Mouse (Mus musculus): ENCODE results near the gene Adora2a. TPM values are rescaled to one million over a fixed set of nuclear protein-coding genes. Genes with fewer than 3 reads are reported as not detected.
A peak's percentile ranks its signal among the peaks of the same experiment; 100 is the strongest.
"Not testable (repeated sequence)": the region's sequence is repeated elsewhere in the genome, so short reads cannot be mapped to it uniquely, and the experiment has no call there.

The Adora2a gene
- polyA plus RNA-seq, 1 experiment from 2014 or later = 5.1 TPM

GRCm38 (mm10) chr10:75341936-75342335 is 25.3 kb downstream of the Adora2a start:
- Histone ChIP-seq H3K27me3 (ENCODE audit: control insufficient read depth, insufficient read depth, low read length) (no peaks in the 10 kb centered on the region), H3K4me1 (ENCODE audit: control insufficient read depth, insufficient read depth, low read length) (no peaks in the 10 kb centered on the region), H3K4me2 (ENCODE audit: low read length) (no peak overlapping the region), H3K9me3 (ENCODE audit: control insufficient read depth, low read length) (no peaks in the 10 kb centered on the region), H3K9ac (replicated peaks; ENCODE audit: low read length) (no peak overlapping the region), H3K36me3 (ENCODE audit: control insufficient read depth, insufficient read depth, low read length) (no peaks in the 10 kb centered on the region), H3K27ac (replicated peaks; ENCODE audit: low read depth, low read length) (no peak overlapping the region), H3K4me3 (replicated peaks; ENCODE audit: low read depth, low read length) (no peak overlapping the region)
- DNase-seq (no peak), ATAC-seq (ENCODE audit: low FRiP score, low TSS enrichment) (no peak)
- 36% methylated on average over 8 of the region's 8 CpGs for WGBS

DNA sequence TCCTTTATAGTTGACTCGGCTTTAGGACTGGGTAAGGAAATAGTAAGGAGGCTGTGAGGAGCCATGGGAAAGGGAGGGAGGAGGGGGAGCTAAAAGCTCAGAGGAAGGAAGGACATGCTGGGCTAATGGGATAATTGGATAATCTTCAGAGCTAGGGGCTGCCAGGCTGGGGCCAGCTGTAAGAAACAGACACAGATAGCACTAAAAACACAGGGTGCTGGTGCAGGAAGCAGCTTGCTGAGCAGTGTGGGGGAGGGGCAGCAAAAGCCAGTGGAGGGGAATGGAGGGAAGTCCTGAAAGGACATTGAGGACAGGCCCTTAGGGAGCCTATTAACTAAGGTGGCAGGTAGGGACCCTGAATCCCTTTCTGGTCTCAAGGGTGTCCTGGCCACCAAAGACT is 27.9 kb downstream of the Adora2a start:
- H3K9me3 ChIP-seq (ENCODE audit: control insufficient read depth, low read length); H3K27ac ChIP-seq (replicated peaks; ENCODE audit: low read depth, low read length); H3K4me1 ChIP-seq (ENCODE audit: control insufficient read depth, insufficient read depth, low read length); DNase-seq; H3K36me3 ChIP-seq (ENCODE audit: control insufficient read depth, insufficient read depth, low read length); ATAC-seq (ENCODE audit: low FRiP score, low TSS enrichment); H3K27me3 ChIP-seq (ENCODE audit: control insufficient read depth, insufficient read depth, low read length); H3K9ac ChIP-seq (replicated peaks; ENCODE audit: low read length); H3K4me3 ChIP-seq (replicated peaks; ENCODE audit: low read depth, low read length); H3K4me2 ChIP-seq (ENCODE audit: low read length): not testable (repeated sequence)
- WGBS = 74% methylated on average over 1 of the region's 1 CpGs

DNA sequence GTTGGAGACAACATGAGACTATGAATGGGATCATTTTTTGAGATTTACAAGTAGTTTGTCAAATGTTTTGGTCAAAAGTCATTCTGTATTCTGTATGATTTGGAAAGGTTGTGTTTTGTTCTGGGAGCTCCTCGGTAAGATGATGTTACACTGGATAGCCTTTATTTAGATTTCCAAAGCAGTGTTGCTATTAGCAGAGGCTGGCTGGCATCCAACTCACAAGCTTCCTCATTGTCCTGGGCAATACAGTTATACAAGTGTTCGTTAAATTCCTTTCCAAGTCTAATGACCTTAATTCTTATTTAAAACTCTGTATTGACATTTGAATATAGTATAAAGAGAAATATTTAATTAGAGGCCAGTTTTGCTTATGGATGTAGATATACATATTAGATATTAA is 28.6 kb downstream of the Adora2a start:
- no peak overlapping the region for H3K9ac ChIP-seq (replicated peaks; ENCODE audit: low read length)
- no peak overlapping the region for H3K4me2 ChIP-seq (ENCODE audit: low read length)
- no peaks in the 10 kb centered on the region for H3K4me1 ChIP-seq (ENCODE audit: control insufficient read depth, insufficient read depth, low read length)
- no peaks in the 10 kb centered on the region for H3K9me3 ChIP-seq (ENCODE audit: control insufficient read depth, low read length)
- WGBS = 75% methylated on average over 2 of the region's 2 CpGs
- no peak for ATAC-seq (ENCODE audit: low FRiP score, low TSS enrichment)
- no peaks in the 10 kb centered on the region for H3K27me3 ChIP-seq (ENCODE audit: control insufficient read depth, insufficient read depth, low read length)
- H3K36me3 ChIP-seq (ENCODE audit: control insufficient read depth, insufficient read depth, low read length) = no peaks in the 10 kb centered on the region
- H3K27ac ChIP-seq (replicated peaks; ENCODE audit: low read depth, low read length) = no peak overlapping the region
- DNase-seq = peak; percentile 34
- no peak overlapping the region for H3K4me3 ChIP-seq (replicated peaks; ENCODE audit: low read depth, low read length)

DNA sequence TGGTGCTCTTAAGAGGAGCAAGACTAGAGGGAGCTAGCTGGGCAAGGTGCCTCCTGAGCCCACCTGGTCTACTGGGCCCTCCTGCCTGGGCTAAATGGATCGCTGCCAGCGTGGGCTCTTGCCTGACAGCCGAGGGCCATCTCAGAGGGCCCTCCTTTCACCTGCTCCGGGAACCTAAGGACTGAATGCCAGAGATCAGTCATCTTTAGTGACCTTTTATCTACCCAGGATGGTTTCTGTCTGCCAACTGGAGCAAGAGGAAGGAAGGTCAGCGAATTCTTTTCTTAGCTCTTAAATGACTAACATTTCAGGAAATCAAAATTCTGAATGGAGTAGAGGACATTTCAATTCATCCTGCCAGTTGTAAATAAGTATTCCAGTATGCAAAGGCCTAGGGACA is 33.9 kb downstream of the Adora2a start:
- Histone ChIP-seq H3K4me3 (replicated peaks; ENCODE audit: low read depth, low read length) (no peak overlapping the region), H3K27ac (replicated peaks; ENCODE audit: low read depth, low read length) (no peak overlapping the region), H3K36me3 (ENCODE audit: control insufficient read depth, insufficient read depth, low read length) (no peaks in the 10 kb centered on the region), H3K4me2 (ENCODE audit: low read length) (no peak overlapping the region), H3K9ac (replicated peaks; ENCODE audit: low read length) (no peak overlapping the region), H3K9me3 (ENCODE audit: control insufficient read depth, low read length) (no peaks in the 10 kb centered on the region), H3K27me3 (ENCODE audit: control insufficient read depth, insufficient read depth, low read length) (no peaks in the 10 kb centered on the region), H3K4me1 (ENCODE audit: control insufficient read depth, insufficient read depth, low read length) (no peaks in the 10 kb centered on the region)
- 88% methylated on average over 5 of the region's 5 CpGs for WGBS
- DNase-seq (no peak), ATAC-seq (ENCODE audit: low FRiP score, low TSS enrichment) (no peak)

DNA sequence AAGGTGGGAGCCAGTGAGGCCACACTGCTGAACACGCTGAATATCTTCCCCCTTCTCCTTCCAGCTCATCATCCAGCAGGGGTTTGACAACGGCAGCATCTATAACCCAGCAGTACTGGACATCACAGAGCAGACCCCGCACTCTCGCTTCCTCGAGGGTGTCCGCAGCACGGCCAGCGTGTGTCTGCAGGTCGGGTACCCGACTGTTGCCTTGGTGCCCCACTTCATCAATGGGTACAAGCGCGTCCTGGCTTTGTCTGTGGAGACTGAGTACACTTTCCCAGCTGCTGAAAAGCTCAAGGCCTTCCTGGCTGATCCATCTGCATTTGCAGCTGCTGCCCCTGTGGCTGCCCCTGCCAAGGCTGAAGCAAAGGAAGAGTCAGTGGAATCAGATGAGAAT is 35.9 kb downstream of the Adora2a start:
- no peaks in the 10 kb centered on the region for H3K27me3 ChIP-seq (ENCODE audit: control insufficient read depth, insufficient read depth, low read length)
- no peak overlapping the region for H3K27ac ChIP-seq (replicated peaks; ENCODE audit: low read depth, low read length)
- 96% methylated on average over 12 of the region's 12 CpGs for WGBS
- no peak overlapping the region for H3K9ac ChIP-seq (replicated peaks; ENCODE audit: low read length)
- H3K9me3 ChIP-seq (ENCODE audit: control insufficient read depth, low read length) = no peaks in the 10 kb centered on the region
- ATAC-seq (ENCODE audit: low FRiP score, low TSS enrichment) (no peak), DNase-seq (no peak)
- no peaks in the 10 kb centered on the region for H3K4me1 ChIP-seq (ENCODE audit: control insufficient read depth, insufficient read depth, low read length)
- no peak overlapping the region for H3K4me3 ChIP-seq (replicated peaks; ENCODE audit: low read depth, low read length)
- H3K36me3 ChIP-seq (ENCODE audit: control insufficient read depth, insufficient read depth, low read length) = no peaks in the 10 kb centered on the region
- H3K4me2 ChIP-seq (ENCODE audit: low read length) = no peak overlapping the region

- 47% methylated on average over 7 of the region's 9 CpGs for WGBS
- DNase-seq; H3K27me3 ChIP-seq (ENCODE audit: control insufficient read depth, insufficient read depth, low read length); ATAC-seq (ENCODE audit: low FRiP score, low TSS enrichment); H3K36me3 ChIP-seq (ENCODE audit: control insufficient read depth, insufficient read depth, low read length); H3K27ac ChIP-seq (replicated peaks; ENCODE audit: low read depth, low read length); H3K9me3 ChIP-seq (ENCODE audit: control insufficient read depth, low read length); H3K4me1 ChIP-seq (ENCODE audit: control insufficient read depth, insufficient read depth, low read length); H3K9ac ChIP-seq (replicated peaks; ENCODE audit: low read length); H3K4me3 ChIP-seq (replicated peaks; ENCODE audit: low read depth, low read length); H3K4me2 ChIP-seq (ENCODE audit: low read length): not testable (repeated sequence)
Observed at GRCm38 (mm10) chr10:75353838-75354241, 37.2 kb downstream of the Adora2a start.

- no peaks in the 10 kb centered on the region for H3K4me1 ChIP-seq (ENCODE audit: control insufficient read depth, insufficient read depth, low read length)
- H3K36me3 ChIP-seq (ENCODE audit: control insufficient read depth, insufficient read depth, low read length) = no peaks in the 10 kb centered on the region
- no peak overlapping the region for H3K27ac ChIP-seq (replicated peaks; ENCODE audit: low read depth, low read length)
- no peak overlapping the region for H3K4me3 ChIP-seq (replicated peaks; ENCODE audit: low read depth, low read length)
- DNase-seq (no peak), ATAC-seq (ENCODE audit: low FRiP score, low TSS enrichment) (no peak)
- H3K27me3 ChIP-seq (ENCODE audit: control insufficient read depth, insufficient read depth, low read length) = no peaks in the 10 kb centered on the region
- no peaks in the 10 kb centered on the region for H3K9me3 ChIP-seq (ENCODE audit: control insufficient read depth, low read length)
- H3K9ac ChIP-seq (replicated peaks; ENCODE audit: low read length) = no peak overlapping the region
- H3K4me2 ChIP-seq (ENCODE audit: low read length) = no peak overlapping the region
- WGBS = 86% methylated on average over 4 of the region's 4 CpGs
Observed at GRCm38 (mm10) chr10:75355341-75355740, 38.7 kb downstream of the Adora2a start.

- peak; percentile 72 for DNase-seq
- 7% methylated on average over 1 of the region's 1 CpGs for WGBS
- ATAC-seq (ENCODE audit: low FRiP score, low TSS enrichment) = peak; percentile 70; the same call in 1 of the 2 replicates
Observed at GRCm38 (mm10) chr10:75364214-75364690, 47.6 kb downstream of the Adora2a start.

DNA sequence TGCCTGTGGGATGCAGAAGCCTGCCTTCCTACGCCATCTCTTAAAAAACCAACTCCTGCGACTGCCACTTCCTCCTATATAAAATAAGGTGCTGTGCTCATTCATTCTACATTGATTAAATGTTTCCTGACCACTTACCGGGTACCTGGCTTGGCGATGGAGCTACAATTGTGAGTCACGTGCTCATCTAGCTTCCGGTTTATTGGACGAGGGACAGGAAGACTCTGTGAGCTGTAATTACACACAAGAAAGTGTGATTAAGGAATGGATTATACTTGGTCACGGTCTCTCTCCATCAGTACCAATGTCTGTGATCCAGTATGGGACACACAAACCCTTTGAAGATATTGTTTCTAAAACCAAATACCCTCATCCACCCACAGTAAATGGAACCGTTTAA is 48.1 kb downstream of the Adora2a start:
- no peaks in the 10 kb centered on the region for H3K9me3 ChIP-seq (ENCODE audit: control insufficient read depth, low read length)
- H3K9ac ChIP-seq (replicated peaks; ENCODE audit: low read length) = no peak overlapping the region
- no peaks in the 10 kb centered on the region for H3K36me3 ChIP-seq (ENCODE audit: control insufficient read depth, insufficient read depth, low read length)
- ATAC-seq (ENCODE audit: low FRiP score, low TSS enrichment) (no peak; the same call in 1 of the 2 replicates), DNase-seq (no peak)
- no peak overlapping the region for H3K4me3 ChIP-seq (replicated peaks; ENCODE audit: low read depth, low read length)
- no peaks in the 10 kb centered on the region for H3K27me3 ChIP-seq (ENCODE audit: control insufficient read depth, insufficient read depth, low read length)
- 0 out of 2 replicates have a peak, but pooled peaks cover 4% of the 10 kb centered on the region for H3K4me1 ChIP-seq (ENCODE audit: control insufficient read depth, insufficient read depth, low read length)
- no peak overlapping the region for H3K4me2 ChIP-seq (ENCODE audit: low read length)
- 80% methylated on average over 9 of the region's 9 CpGs for WGBS
- no peak overlapping the region for H3K27ac ChIP-seq (replicated peaks; ENCODE audit: low read depth, low read length)

More at GRCm38 (mm10) chr10:75364214-75364690, 47.6 kb downstream of the Adora2a start:
- H3K9me3 ChIP-seq (ENCODE audit: control insufficient read depth, low read length); H3K27me3 ChIP-seq (ENCODE audit: control insufficient read depth, insufficient read depth, low read length); H3K4me2 ChIP-seq (ENCODE audit: low read length); H3K4me1 ChIP-seq (ENCODE audit: control insufficient read depth, insufficient read depth, low read length); H3K9ac ChIP-seq (replicated peaks; ENCODE audit: low read length); H3K36me3 ChIP-seq (ENCODE audit: control insufficient read depth, insufficient read depth, low read length); H3K4me3 ChIP-seq (replicated peaks; ENCODE audit: low read depth, low read length): not testable (repeated sequence)
- H3K27ac ChIP-seq (replicated peaks; ENCODE audit: low read depth, low read length) = peak overlapping the region; percentile 32; the same call in 1 of the 2 replicates

Measured in midbrain, embryonic 14.5 days (tissue).